Mouse (Mus musculus): ENCODE data around the gene Rab28. TPM values are rescaled to one million over a fixed set of nuclear protein-coding genes. Genes with fewer than 3 reads are reported as not detected.
A peak's percentile ranks its signal among the peaks of the same experiment; 100 is the strongest.
"Not testable (repeated sequence)": the region's sequence is repeated elsewhere in the genome, so short reads cannot be mapped to it uniquely, and the experiment has no call there.

The Rab28 gene
- 10 to 100 TPM; 82.1 to 83.5 TPM for total RNA-seq (2021)

- DNase-seq (ENCODE audit: low spot score in 2 of 2) = peak; percentile 98
- intact Hi-C loops (cut with DNase I) = loop anchor here (2.0 to 10.0 kb wide), 2 partner anchors 55 to 583 kb away; no protein-coding TSS in a partner anchor
Observed at GRCm38 (mm10) chr5:41708051-41708630, at the start of gene Rab28. Rab28 (minus strand) TSS chr5:41708157.

- no peak for DNase-seq (ENCODE audit: low spot score in 2 of 2)
- intact Hi-C loops (cut with DNase I) = no loop called here
Observed at GRCm38 (mm10) chr5:41757338-41757737, 49.4 kb upstream of the Rab28 start.

GRCm38 (mm10) chr5:41756396-41756795, 48.4 kb upstream of the Rab28 start:
- DNase-seq (ENCODE audit: low spot score in 2 of 2) = no peak
- intact Hi-C loops (cut with DNase I) = no loop called here

- intact Hi-C loops (cut with DNase I) = no loop called here
- no peak for DNase-seq (ENCODE audit: low spot score in 2 of 2)
Observed at GRCm38 (mm10) chr5:41755373-41755960, 47.5 kb upstream of the Rab28 start.

GRCm38 (mm10) chr5:41754836-41755235, 46.9 kb upstream of the Rab28 start:
- no peak for DNase-seq (ENCODE audit: low spot score in 2 of 2)
- intact Hi-C loops (cut with DNase I) = no loop called here

- intact Hi-C loops (cut with DNase I) = no loop called here
- DNase-seq (ENCODE audit: low spot score in 2 of 2) = no peak
Observed at GRCm38 (mm10) chr5:41754226-41754775, 46.3 kb upstream of the Rab28 start.

GRCm38 (mm10) chr5:41752721-41753120, 44.8 kb upstream of the Rab28 start:
- intact Hi-C loops (cut with DNase I) = no loop called here

GRCm38 (mm10) chr5:41744898-41745780, 37.2 kb upstream of the Rab28 start:
- intact Hi-C loops (cut with DNase I) = no loop called here
- DNase-seq (ENCODE audit: low spot score in 2 of 2) = no peak

More at GRCm38 (mm10) chr5:41752721-41753120, 44.8 kb upstream of the Rab28 start:
- no peak for DNase-seq (ENCODE audit: low spot score in 2 of 2)

- intact Hi-C loops (cut with DNase I) = no loop called here
- no peak for DNase-seq (ENCODE audit: low spot score in 2 of 2)
Observed at GRCm38 (mm10) chr5:41744234-41744633, 36.3 kb upstream of the Rab28 start.

GRCm38 (mm10) chr5:41738817-41739216, 30.9 kb upstream of the Rab28 start:
- no peak for DNase-seq (ENCODE audit: low spot score in 2 of 2)
- intact Hi-C loops (cut with DNase I) = no loop called here

- intact Hi-C loops (cut with DNase I) = no loop called here
- no peak for DNase-seq (ENCODE audit: low spot score in 2 of 2)
Observed at GRCm38 (mm10) chr5:41737039-41737438, 29.1 kb upstream of the Rab28 start.

GRCm38 (mm10) chr5:41727017-41727416, 19.1 kb upstream of the Rab28 start:
- intact Hi-C loops (cut with DNase I) = no loop called here
- no peak for DNase-seq (ENCODE audit: low spot score in 2 of 2)

GRCm38 (mm10) chr5:41725573-41725972, 17.6 kb upstream of the Rab28 start:
- no peak for DNase-seq (ENCODE audit: low spot score in 2 of 2)
- intact Hi-C loops (cut with DNase I) = no loop called here

GRCm38 (mm10) chr5:41707115-41708015, 592 bp downstream of the Rab28 start:
- peak; percentile 45 to 57 for DNase-seq (ENCODE audit: low spot score in 2 of 2)
- intact Hi-C loops (cut with DNase I) = loop anchor here (2.0 to 10.0 kb wide), 2 partner anchors 55 to 583 kb away; no protein-coding TSS in a partner anchor

- no peak for DNase-seq (ENCODE audit: low spot score in 2 of 2)
- intact Hi-C loops (cut with DNase I) = loop anchor here (10.0 kb wide), 1 partner anchor 582 kb away; no protein-coding TSS in a partner anchor
Observed at GRCm38 (mm10) chr5:41706777-41707114, 1.2 kb downstream of the Rab28 start.

- not testable (repeated sequence) for DNase-seq (ENCODE audit: low spot score in 2 of 2)
- intact Hi-C loops (cut with DNase I) = loop anchor here (10.0 kb wide), 1 partner anchor 576 kb away; no protein-coding TSS in a partner anchor
Observed at GRCm38 (mm10) chr5:41701085-41701484, 6.9 kb downstream of the Rab28 start.

GRCm38 (mm10) chr5:41697958-41698357, 10.0 kb downstream of the Rab28 start:
- intact Hi-C loops (cut with DNase I) = no loop called here
- DNase-seq (ENCODE audit: low spot score in 2 of 2) = no peak

GRCm38 (mm10) chr5:41685016-41685415, 22.9 kb downstream of the Rab28 start:
- intact Hi-C loops (cut with DNase I) = no loop called here
- DNase-seq (ENCODE audit: low spot score in 2 of 2) = no peak

- no peak for DNase-seq (ENCODE audit: low spot score in 2 of 2)
- intact Hi-C loops (cut with DNase I) = no loop called here
Observed at GRCm38 (mm10) chr5:41683976-41684375, 24.0 kb downstream of the Rab28 start.

Data from left cerebral cortex, postnatal 25 days (tissue).